Mouse (Mus musculus) heart, embryonic 15.5 days (tissue): ENCODE measurements around the gene Haspin. TPM values are rescaled to one million over a fixed set of nuclear protein-coding genes. Genes with fewer than 3 reads are reported as not detected.

Source experiments
- ATAC-seq: fragments of 200-750 bp; cut with Nextera tagmentation; replicated peaks from 2 replicates; pipeline ENCODE4 v1.8.0; 2017; ENCODE audit warnings: low read depth, moderate TSS enrichment; ENCODE audit not compliant: insufficient number of reproducible peaks, insufficient read depth, low FRiP score
- H3K27ac ChIP-seq: fragments of 300-500 bp; sonication (generic); 2 replicates; pipeline ENCODE4 v1.5.1; 2015; ENCODE audit warnings: mild to moderate bottlenecking, inconsistent platforms
- H3K27me3 ChIP-seq: fragments of 300-500 bp; sonication (generic); 2 replicates; pipeline ENCODE4 v1.6.1; 2015; ENCODE audit warnings: inconsistent platforms
- H3K36me3 ChIP-seq: fragments of 300-500 bp; sonication (generic); 2 replicates; pipeline ENCODE4 v1.6.1; 2015; ENCODE audit warnings: mild to moderate bottlenecking, inconsistent platforms
- H3K4me1 ChIP-seq: fragments of 300-500 bp; sonication (generic); replicated peaks from 2 replicates; pipeline ENCODE4 v1.6.1; 2015; ENCODE audit warnings: inconsistent platforms
- H3K4me2 ChIP-seq: fragments of 300-500 bp; sonication (generic); 2 replicates; pipeline ENCODE4 v1.6.1; 2015; ENCODE audit warnings: inconsistent platforms, mild to moderate bottlenecking, moderate library complexity
- H3K4me3 ChIP-seq: fragments of 300-500 bp; sonication (generic); 2 replicates; pipeline ENCODE4 v1.5.1; 2015; ENCODE audit warnings: mild to moderate bottlenecking, inconsistent platforms
- H3K9ac ChIP-seq: fragments of 300-500 bp; sonication (generic); 2 replicates; pipeline ENCODE4 v1.6.1; 2015; ENCODE audit warnings: mild to moderate bottlenecking, inconsistent platforms
- H3K9me3 ChIP-seq: fragments of 300-500 bp; sonication (generic); replicated peaks from 2 replicates; pipeline ENCODE4 v1.6.1; 2016; ENCODE audit warnings: inconsistent platforms
- WGBS: fragments of 180-500 bp; shearing (Covaris S2); methylation state at CpG from one replicate; pipeline ENCODE4 v1.1.7; 2015; ENCODE audit warnings: mixed read lengths; 5-methylcytosine and 5-hydroxymethylcytosine counted together
- polyA plus RNA-seq: library from polyadenylated mRNA; unstranded; fragments of >200 nt; fragmentation: Nextera tagmentation; extraction: Ambion mirVana; gene quantifications from 2 replicates; pipeline ENCODE4 v1.2.1, GENCODE M21; 2015

The Haspin gene
- polyA plus RNA-seq, 1 experiment from 2014 or later: 10.0 TPM

DNA sequence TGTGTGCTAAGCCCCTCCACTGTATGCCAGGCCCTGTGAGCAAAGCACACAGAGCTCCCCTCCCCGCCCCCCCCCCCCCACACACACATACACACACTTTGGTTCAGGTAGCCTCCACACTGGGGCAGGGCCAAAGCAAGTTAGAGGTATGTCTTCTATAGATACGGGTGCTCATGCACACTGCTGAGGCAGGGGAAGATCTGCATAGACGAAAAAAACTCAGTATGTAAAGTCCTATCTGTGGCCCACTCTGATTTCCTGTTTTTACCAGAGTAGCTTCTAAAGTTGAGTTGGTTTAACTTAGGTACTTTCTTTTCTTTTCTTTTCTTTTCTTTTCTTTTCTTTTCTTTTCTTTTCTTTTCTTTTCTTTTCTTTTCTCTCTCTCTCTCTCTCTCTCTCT, 32.8 kb downstream of the Haspin start:
- no peak overlapping the region for H3K4me2 ChIP-seq
- no peaks in the 10 kb centered on the region for H3K36me3 ChIP-seq
- H3K4me1 ChIP-seq: peaks cover 20% of the 10 kb centered on the region
- no peak overlapping the region for H3K9ac ChIP-seq
- H3K9me3 ChIP-seq: no peaks in the 10 kb centered on the region
- H3K27ac ChIP-seq: no peak overlapping the region
- ATAC-seq: no peak
- H3K4me3 ChIP-seq: no peak overlapping the region
- H3K27me3 ChIP-seq: no peaks in the 10 kb centered on the region
- 45% methylated on average over 3 of the region's 3 CpGs for WGBS

DNA sequence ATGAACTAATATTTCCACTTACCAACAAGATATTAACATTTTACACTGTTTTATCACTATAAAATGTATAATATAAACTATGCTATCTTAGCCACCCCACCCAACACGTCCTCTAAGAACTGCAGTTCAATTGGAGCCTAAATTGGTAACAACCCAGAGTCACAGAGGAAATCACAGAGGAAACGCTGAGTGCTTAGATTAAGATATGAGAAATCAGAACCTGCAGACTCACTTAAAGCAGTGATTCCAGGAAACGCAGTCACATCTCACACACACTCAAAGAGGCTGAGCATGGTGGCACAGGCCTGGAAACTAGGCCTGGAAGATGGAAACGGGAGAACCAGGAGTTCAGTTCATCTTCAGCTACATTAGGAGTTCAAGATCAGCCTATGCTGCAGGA, 36.8 kb downstream of the Haspin start:
- Histone ChIP-seq H3K4me3 (no peak overlapping the region), H3K9me3 (no peaks in the 10 kb centered on the region), H3K27ac (no peak overlapping the region), H3K4me2 (no peak overlapping the region), H3K27me3 (no peaks in the 10 kb centered on the region), H3K9ac (no peak overlapping the region), H3K4me1 (no peaks in the 10 kb centered on the region), H3K36me3 (no peaks in the 10 kb centered on the region)
- 50% methylated on average over 4 of the region's 4 CpGs for WGBS
- no peak for ATAC-seq

DNA sequence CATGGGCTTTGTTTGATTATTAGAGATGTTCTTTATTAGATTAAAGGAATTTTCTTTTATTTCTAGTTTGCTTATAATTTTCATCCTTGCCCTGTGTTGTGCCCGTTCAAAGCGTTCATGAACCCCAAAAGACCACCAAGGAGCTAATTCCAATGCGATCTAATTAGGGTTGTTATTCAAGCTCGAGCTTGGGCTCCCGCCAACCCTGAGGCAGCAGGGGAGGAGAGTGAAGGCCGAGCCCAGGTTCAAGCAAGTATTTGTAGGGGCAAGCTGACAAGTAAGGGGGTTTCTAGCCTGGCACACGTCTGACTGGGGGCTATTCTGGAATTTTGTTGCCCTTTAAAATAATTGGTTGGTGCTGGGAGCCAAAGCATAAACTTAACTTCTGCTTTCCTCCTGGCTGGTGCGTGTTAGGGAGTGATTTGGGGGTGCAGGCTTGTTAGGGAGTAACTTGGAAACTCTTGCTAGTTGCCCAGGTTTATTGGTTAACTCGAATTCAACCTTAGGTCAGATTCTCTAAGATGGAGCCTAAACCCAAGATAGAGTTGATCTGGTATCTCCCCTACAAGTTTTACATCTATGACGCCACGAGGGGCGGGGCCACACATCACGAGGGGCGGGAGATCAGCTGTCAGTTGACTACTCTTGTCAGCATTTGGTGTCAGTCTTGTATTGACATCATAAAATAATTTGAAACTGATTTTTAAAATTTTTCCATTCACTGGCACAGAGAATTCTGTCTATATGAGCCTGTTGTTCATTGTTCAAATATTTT, 37.9 kb downstream of the Haspin start:
- H3K27me3 ChIP-seq: no peaks in the 10 kb centered on the region
- H3K9me3 ChIP-seq: no peaks in the 10 kb centered on the region
- H3K27ac ChIP-seq: no peak overlapping the region
- H3K4me1 ChIP-seq: no peaks in the 10 kb centered on the region
- H3K9ac ChIP-seq: no peak overlapping the region
- H3K4me3 ChIP-seq: no peak overlapping the region
- no peaks in the 10 kb centered on the region for H3K36me3 ChIP-seq
- WGBS: 73% methylated on average over 14 of the region's 14 CpGs
- H3K4me2 ChIP-seq: no peak overlapping the region
- ATAC-seq: no peak

DNA sequence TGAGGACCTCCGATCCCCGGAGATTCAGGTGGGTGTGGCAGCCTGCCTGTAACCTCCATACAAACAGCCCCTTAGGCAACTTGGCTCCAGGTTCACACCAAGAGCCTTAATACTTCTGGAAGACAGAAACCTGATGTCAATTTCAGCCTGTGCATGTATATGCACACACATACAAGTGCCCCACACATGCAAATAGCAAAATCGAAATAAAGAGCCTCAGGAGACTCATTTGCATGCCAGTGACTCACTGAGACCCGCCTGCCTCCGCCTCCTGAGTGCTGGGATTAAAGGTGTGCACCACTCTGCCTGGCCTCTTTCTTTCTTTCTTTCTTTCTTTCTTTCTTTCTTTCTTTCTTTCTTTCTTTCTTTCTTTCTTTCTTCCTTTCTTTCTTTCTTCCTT, 39.2 kb downstream of the Haspin start:
- Histone ChIP-seq H3K4me3 (no peak overlapping the region), H3K9me3 (no peaks in the 10 kb centered on the region)
- WGBS: 66% methylated on average over 5 of the region's 5 CpGs

DNA sequence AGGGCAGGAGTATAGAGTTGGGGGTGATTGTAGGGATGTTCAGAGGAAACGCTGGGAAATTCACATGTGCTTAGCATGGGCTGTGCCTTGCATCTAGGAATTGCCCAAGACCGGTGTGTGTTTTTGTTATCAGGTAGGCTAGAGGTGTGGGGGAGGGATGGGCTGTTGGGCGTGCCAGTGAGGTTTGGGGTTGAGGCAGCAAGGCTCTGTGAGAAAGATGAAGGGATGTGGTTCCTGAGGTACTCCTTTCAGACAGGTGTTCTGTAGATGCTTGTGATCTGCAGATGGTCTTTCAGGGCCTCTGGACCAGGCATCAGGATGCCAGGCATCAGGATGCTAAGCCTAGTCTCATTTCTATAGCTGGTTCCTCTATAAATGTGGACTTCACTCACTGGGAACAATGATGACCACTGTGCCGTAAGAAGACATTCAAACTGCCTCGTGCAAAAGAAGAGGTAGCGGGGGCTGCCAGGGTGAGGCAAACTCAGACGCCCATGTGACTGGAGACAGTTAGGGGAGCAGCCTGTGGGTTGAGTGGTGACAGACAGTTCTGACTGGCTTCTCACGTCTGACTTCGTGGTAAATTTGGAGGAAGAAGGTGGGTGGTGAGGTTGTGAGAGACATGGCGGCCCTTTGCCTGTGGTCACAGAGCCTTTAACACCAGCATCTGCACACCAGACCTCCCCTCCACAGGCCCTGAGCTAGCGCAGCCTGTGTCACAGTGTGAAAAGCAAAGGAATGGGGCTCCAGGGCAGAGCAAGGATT, 43.7 kb downstream of the Haspin start:
- H3K9me3 ChIP-seq: no peaks in the 10 kb centered on the region
- H3K4me3 ChIP-seq: no peak overlapping the region
- 57% methylated on average over 11 of the region's 11 CpGs for WGBS
- no peak for ATAC-seq
- H3K27me3 ChIP-seq: no peaks in the 10 kb centered on the region
- no peak overlapping the region for H3K4me2 ChIP-seq
- no peaks in the 10 kb centered on the region for H3K36me3 ChIP-seq
- no peaks in the 10 kb centered on the region for H3K4me1 ChIP-seq
- H3K9ac ChIP-seq: no peak overlapping the region
- H3K27ac ChIP-seq: no peak overlapping the region

More for the DNA sequence above, 39.2 kb downstream of the Haspin start:
- no peaks in the 10 kb centered on the region for H3K4me1 ChIP-seq
- no peak overlapping the region for H3K4me2 ChIP-seq
- no peak overlapping the region for H3K9ac ChIP-seq
- H3K27me3 ChIP-seq: no peaks in the 10 kb centered on the region
- no peak overlapping the region for H3K27ac ChIP-seq
- ATAC-seq: no peak
- H3K36me3 ChIP-seq: no peaks in the 10 kb centered on the region

DNA sequence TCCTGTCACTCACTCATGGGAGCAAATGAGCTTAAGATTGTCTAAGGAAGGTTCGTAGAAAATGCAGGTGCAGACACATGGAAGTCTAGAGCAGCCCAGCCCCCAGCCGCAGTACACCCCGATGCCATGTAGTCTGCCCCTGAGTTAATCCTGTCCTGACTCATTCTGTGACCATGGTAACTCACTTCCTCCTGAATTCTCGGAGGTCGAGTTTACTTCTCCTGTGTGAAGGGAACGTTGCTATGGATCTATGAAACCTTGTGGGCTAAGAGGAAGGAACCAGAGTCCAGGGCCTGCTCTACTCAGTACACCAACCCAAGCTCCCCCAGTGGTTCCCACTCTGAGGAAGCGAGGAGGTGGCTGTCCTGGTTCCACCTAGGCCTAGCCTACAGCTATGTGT, 45.2 kb downstream of the Haspin start:
- Histone ChIP-seq H3K4me1 (peaks cover 10% of the 10 kb centered on the region), H3K4me3 (no peak overlapping the region), H3K9me3 (no peaks in the 10 kb centered on the region), H3K27ac (no peak overlapping the region), H3K27me3 (no peaks in the 10 kb centered on the region), H3K4me2 (no peak overlapping the region), H3K9ac (no peak overlapping the region), H3K36me3 (no peaks in the 10 kb centered on the region)
- ATAC-seq: no peak; the same call in 1 of the 2 replicates
- 73% methylated on average over 7 of the region's 7 CpGs for WGBS

DNA sequence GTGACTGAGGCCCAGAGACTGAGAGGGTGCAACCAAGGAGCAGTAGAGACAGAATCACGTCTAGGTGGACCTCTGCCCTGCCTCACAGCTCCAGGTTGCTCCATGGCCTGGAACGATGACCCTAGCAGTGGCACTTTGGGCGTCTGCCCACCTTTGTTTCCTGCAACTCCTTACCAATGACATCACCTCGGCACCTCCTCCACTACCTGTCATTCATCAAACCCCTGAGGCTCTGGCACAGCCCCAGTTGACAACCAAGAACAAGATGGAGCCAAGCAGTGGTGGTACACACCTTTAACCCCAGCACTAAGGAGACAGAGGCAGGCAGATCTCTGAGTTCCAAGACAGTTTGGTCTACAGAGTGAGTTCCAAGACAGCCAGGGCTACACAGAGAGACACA, 46.0 kb downstream of the Haspin start:
- Histone ChIP-seq H3K4me2 (no peak overlapping the region), H3K4me3 (no peak overlapping the region), H3K36me3 (no peaks in the 10 kb centered on the region), H3K27ac (no peak overlapping the region), H3K27me3 (no peaks in the 10 kb centered on the region), H3K9me3 (no peaks in the 10 kb centered on the region), H3K9ac (no peak overlapping the region), H3K4me1 (peaks cover 16% of the 10 kb centered on the region)
- no peak for ATAC-seq
- 66% methylated on average over 4 of the region's 4 CpGs for WGBS

DNA sequence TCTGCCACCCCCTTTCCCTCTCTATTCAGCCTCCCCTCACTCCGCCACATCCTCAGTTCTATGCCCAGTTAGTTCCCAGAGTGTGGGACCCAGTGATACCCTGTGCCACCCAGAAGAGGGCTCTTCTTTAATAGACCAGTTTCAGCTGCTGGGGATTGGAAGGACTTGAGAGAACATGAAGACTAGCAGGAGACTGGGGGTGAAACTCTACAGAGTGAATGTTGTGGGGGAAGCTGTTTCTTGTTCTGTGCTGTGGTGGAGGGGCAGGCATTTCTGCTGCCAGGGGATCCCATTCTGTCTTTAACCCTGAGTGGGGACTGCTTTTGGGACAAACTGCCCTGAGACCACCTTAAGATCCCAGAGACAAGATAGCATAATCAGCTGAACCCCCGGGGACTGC, 47.3 kb downstream of the Haspin start:
- Histone ChIP-seq H3K4me2 (no peak overlapping the region), H3K9me3 (no peaks in the 10 kb centered on the region), H3K4me1 (peaks cover 23% of the 10 kb centered on the region), H3K9ac (no peak overlapping the region), H3K4me3 (no peak overlapping the region), H3K27ac (no peak overlapping the region), H3K27me3 (no peaks in the 10 kb centered on the region), H3K36me3 (no peaks in the 10 kb centered on the region)
- 68% methylated on average over 2 of the region's 2 CpGs for WGBS
- no peak for ATAC-seq

DNA sequence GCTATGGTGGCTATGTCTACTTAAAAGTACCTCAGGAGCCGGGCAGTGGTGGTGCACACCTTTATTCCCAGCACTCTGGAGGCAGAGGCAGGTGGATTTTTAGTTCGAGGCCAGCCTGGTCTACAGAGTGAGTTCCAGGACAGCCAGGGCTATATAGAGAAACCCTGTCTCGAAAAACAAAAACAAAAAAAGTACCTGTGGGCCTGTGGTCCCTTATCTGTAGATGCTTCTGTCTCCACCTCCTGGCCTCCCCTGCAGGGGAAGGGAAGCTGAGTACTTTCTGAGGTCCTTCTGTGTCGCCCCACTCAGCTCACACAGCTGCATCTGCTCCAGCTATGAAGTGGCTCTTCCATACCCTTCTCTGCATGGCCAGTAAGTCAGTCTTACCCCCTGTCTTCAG, 47.8 kb downstream of the Haspin start, which contains the start of gene Itgae:
Gene Itgae, plus strand, starts transcription at position 301 of the 400 bp plus-strand sequence.
- Histone ChIP-seq H3K27me3 (no peaks in the 10 kb centered on the region), H3K36me3 (no peaks in the 10 kb centered on the region), H3K4me3 (no peak within 1 kb of the TSS), H3K4me1 (peaks cover 24% of the 10 kb centered on the region), H3K9me3 (no peaks in the 10 kb centered on the region), H3K9ac (no peak within 1 kb of the TSS), H3K27ac (no peak within 1 kb of the TSS), H3K4me2 (no peak within 1 kb of the TSS)
- no peak for ATAC-seq
- whole genome bisulfite sequencing: 63% methylated on average over 4 of the region's 4 CpGs

DNA sequence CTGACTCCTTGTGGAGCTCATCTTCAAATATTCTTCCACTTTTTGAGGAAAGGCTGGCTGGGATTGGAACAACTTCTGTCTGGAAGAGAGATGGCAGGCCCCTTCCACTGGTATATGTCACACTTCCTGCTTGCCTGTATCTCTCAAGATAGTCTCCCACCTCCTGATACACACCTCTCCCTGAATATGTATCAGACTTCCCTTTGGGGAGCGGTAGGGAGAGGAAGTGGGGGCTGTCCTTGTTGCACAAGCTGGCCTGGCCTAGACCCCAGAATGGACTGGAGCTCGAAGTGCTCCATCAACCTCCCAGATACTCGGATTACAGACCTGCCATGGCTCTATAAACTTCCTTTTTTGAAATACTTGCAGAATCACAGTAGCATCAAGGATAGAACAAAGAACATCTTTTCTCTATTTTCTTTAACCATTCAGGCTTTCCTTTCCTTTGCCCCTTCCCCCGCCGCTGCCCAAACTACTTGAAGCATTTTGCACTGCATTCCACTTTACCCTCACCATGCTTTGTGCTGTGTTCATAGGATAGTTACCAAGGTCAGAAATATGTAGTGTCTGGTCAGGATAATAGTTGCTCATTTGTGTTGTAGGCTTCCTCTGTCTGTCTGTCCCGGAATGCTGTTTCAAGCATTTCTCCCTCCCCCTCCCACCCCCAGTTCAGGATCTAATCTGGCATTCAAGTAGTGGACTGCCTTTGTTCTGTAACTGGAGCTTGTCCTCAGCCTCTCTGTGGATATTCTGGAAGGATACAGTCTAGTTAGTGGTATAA, 50.2 kb downstream of the Haspin start:
- no peak for ATAC-seq
- H3K9ac ChIP-seq: no peak overlapping the region

More for the DNA sequence above, 50.2 kb downstream of the Haspin start:
- H3K27ac ChIP-seq: no peak overlapping the region
- no peak overlapping the region for H3K4me2 ChIP-seq
- no peaks in the 10 kb centered on the region; the same call in 1 of the 2 replicates for H3K36me3 ChIP-seq
- WGBS: 52% methylated on average over 6 of the region's 6 CpGs
- no peaks in the 10 kb centered on the region for H3K9me3 ChIP-seq
- no peaks in the 10 kb centered on the region for H3K27me3 ChIP-seq
- H3K4me3 ChIP-seq: no peak overlapping the region
- peaks cover 33% of the 10 kb centered on the region for H3K4me1 ChIP-seq
